Mouse (Mus musculus): Measurements from ENCODE around the gene Idh3g. TPM values are rescaled to one million over a fixed set of nuclear protein-coding genes. Genes with fewer than 3 reads are reported as not detected.

Gene Idh3g
- 78.5 and 86.8 TPM in 2 replicates for total RNA-seq (2023)

GRCm38 (mm10) chrX:73786364-73787224 is at the start of gene Idh3g, which contains the start of gene Ssr4:
TSS of gene Idh3g (minus strand) at chrX:73786897.
TSS of gene Ssr4 (plus strand) at chrX:73787028.

GRCm38 (mm10) chrX:73824185-73825151 is 37.8 kb upstream of the Idh3g start, which contains the start of gene Pdzd4:
TSS of gene Pdzd4 (minus strand) at chrX:73824969.

GRCm38 (mm10) chrX:73774168-73774760 is 12.4 kb downstream of the Idh3g start, which contains the start of gene Srpk3:
TSS of gene Srpk3 (plus strand) at chrX:73774405.

DNA sequence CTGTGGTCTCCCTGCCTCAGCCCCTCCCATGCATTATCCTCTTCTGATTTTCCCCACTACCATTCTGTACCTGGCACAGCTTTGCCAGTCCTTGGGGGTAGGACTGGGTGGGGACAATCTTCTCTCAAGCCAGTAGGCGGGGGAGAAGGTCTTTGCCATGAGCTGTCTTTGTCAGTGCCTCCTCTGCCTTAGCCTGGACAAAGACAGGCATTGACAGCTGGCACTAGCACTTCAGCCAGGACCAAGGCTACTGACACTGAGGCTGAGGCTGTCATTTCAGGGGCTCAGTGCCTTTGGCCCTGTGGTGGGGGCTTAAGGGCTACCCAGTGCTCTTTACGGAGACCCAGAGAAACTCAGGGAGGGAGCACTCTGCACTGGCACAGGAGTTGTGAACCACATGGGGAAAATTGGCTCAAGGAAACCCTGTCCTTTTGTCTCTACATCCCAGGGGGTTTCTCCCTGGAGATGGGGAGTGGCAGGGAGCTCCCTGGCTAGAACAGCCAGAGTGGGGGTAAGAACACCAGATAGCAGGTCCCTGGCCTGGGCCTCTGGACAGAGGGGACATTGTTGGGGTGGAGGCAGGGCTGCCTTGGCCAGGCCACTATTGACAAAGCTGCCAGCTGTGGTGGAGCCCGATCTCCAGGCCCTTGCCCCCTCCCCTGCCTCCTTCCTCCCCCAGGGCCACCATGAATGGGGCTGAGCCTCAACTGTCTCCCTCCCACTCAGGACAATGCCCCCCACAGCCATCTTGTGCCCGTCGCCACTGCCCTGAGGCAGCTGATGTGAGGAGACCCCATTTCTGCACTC is 30.2 kb downstream of the Idh3g start, which contains the start of gene Plxnb3:
Gene Plxnb3 (plus strand): TSS at position 757 of the 807 bp plus-strand sequence.

Other genes with a start within 250 kb of the Idh3g start
- gene Dusp9, start 147.5 kb downstream of the Idh3g start, total RNA-seq (2023), result not detected in 2 replicates
- not detected in 2 replicates for gene Pnck, start 126.8 kb downstream of the Idh3g start, total RNA-seq (2023)
- gene Slc6a8, start 113.7 kb downstream of the Idh3g start, total RNA-seq (2023), result 0.48 and 0.57 TPM in 2 replicates
- 87.4 and 92.1 TPM in 2 replicates for gene Bcap31, start 70.7 kb downstream of the Idh3g start, total RNA-seq (2023)
- 73.3 and 78.0 TPM in 2 replicates for gene Abcd1, start 70.3 kb downstream of the Idh3g start, total RNA-seq (2023)
- gene Plxnb3, start 29.8 kb downstream of the Idh3g start, total RNA-seq (2023), result 0.60 and 0.70 TPM in 2 replicates
- 0.32 and 1.9 TPM in 2 replicates for gene Srpk3, start 12.5 kb downstream of the Idh3g start, total RNA-seq (2023)
- gene Ssr4, start 131 bp upstream of the Idh3g start, total RNA-seq (2023), result 93.3 and 93.6 TPM in 2 replicates
- 0.73 and 0.77 TPM in 2 replicates for gene Pdzd4, start 38.1 kb upstream of the Idh3g start, total RNA-seq (2023)
- not detected in 2 replicates for gene Avpr2, start 105.2 kb upstream of the Idh3g start, total RNA-seq (2023)
- 30.4 and 44.6 TPM in 2 replicates for gene L1cam, start 109.2 kb upstream of the Idh3g start, total RNA-seq (2023)
- gene Arhgap4, start 135.0 kb upstream of the Idh3g start, total RNA-seq (2023), result 228 and 276 TPM in 2 replicates
- gene Naa10, start 135.0 kb upstream of the Idh3g start, total RNA-seq (2023), result 28.7 and 32.0 TPM in 2 replicates
- gene Renbp, start 144.0 kb upstream of the Idh3g start, total RNA-seq (2023), result 11.1 and 12.8 TPM in 2 replicates
- gene Hcfc1, start 179.5 kb upstream of the Idh3g start, total RNA-seq (2023), result 68.7 and 75.0 TPM in 2 replicates
- gene Irak1, start 237.0 kb upstream of the Idh3g start, total RNA-seq (2023), result 66.4 and 88.3 TPM in 2 replicates